Mouse (Mus musculus) liver, embryonic 14.5 days (tissue): ENCODE measurements around the gene Slc5a9.

Experiments used
- CTCF ChIP-seq: IDR thresholded peaks from 2 replicates; pipeline ENCODE4 v1.5.1; 2016; ENCODE audit warnings: antibody characterized with exemption, low read depth, control low read depth
- EP300 ChIP-seq: IDR thresholded peaks from 2 replicates; pipeline ENCODE4 v1.6.1; 2016; ENCODE audit warnings: antibody characterized with exemption, low read depth

DNA sequence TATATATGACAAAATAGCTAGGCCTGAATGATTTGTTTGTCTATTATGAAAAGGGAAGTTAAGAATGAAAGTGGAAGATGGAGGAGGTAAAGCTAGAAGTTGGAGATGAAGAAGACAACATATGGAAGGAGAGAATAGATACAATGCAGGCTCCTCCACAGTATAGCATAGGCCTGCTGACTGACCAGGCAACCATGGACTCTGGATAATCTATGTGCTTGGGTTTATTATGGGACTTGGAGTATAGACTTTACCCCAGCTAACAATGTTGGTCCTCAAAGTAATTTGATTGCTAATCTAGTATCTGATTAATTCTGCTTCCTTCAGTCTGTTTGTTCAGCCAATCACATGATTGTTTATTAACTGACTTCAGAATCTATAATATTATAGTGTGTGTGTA lies 10.6 kb downstream of the Slc5a9 start:
- TF ChIP-seq CTCF (no peak), EP300 (no peak)
